Mouse (Mus musculus) kidney, adult 2 months (tissue): ENCODE measurements at regions not wholly inside any gene's neighbourhood (a gene's known extent, or its start where the extent isn't known, plus 50 kb on each side); places are given as distances from the start of the nearest gene placed in this dataset.
"Not testable (repeated sequence)": the region's sequence is repeated elsewhere in the genome, so short reads cannot be mapped to it uniquely, and the experiment has no call there.

Source experiments
- DNase-seq: peaks from one replicate; pipeline ENCODE4 v3.0.0; 2021
- H3K27ac ChIP-seq: fragments of 200-500 bp; 2 replicates; pipeline ENCODE4 v1.5.1; 2012; ENCODE audit warnings: low read depth, low read length, control low read depth, inconsistent platforms; ENCODE audit not compliant: insufficient read depth
- H3K27me3 ChIP-seq: fragments of 200-500 bp; replicated peaks from 2 replicates; pipeline ENCODE4 v1.6.1; 2012; ENCODE audit warnings: mild to moderate bottlenecking, moderate library complexity, low read length, inconsistent platforms; ENCODE audit not compliant: control insufficient read depth, insufficient read depth
- H3K36me3 ChIP-seq: fragments of 200-500 bp; 2 replicates; pipeline ENCODE4 v1.6.1; 2012; ENCODE audit warnings: mild to moderate bottlenecking, moderate library complexity, low read length, inconsistent platforms; ENCODE audit not compliant: control insufficient read depth, insufficient read depth
- H3K4me1 ChIP-seq: fragments of 200-500 bp; 2 replicates; pipeline ENCODE4 v1.6.1; 2011; ENCODE audit warnings: low read length; ENCODE audit not compliant: control insufficient read depth, insufficient read depth
- H3K4me3 ChIP-seq: fragments of 200-500 bp; 2 replicates; pipeline ENCODE4 v1.5.1; 2011; ENCODE audit warnings: mild to moderate bottlenecking, low read depth, low read length, control low read depth; ENCODE audit not compliant: insufficient read depth
- CTCF ChIP-seq: fragments of 200-500 bp; conservative IDR thresholded peaks from 2 replicates; pipeline ENCODE4 v1.5.1; 2011; ENCODE audit warnings: low read depth, mild to moderate bottlenecking, control low read depth, low read length, moderate library complexity, mixed read lengths; ENCODE audit not compliant: insufficient read depth, insufficient read length
- POLR2A ChIP-seq: fragments of 200-500 bp; IDR thresholded peaks from one replicate; pipeline ENCODE4 v1.6.1; 2011; ENCODE audit warnings: low read depth, low read length, control low read depth
- WGBS: fragments of 180-500 bp; shearing (Covaris S2); methylation state at CpG from one replicate; pipeline ENCODE4 v1.1.7; 2018; 5-methylcytosine and 5-hydroxymethylcytosine counted together

GRCm38 (mm10) chr9:5708482-5708881, 363.3 kb downstream of the Casp12 start:
- no peak overlapping the region for H3K27ac ChIP-seq
- DNase-seq = peak; percentile 23
- H3K4me1 ChIP-seq = no peaks in the 10 kb centered on the region
- TF ChIP-seq POLR2A = no peak
- TF ChIP-seq CTCF = no peak
- 45% methylated on average over 3 of the region's 3 CpGs for WGBS
- H3K36me3 ChIP-seq = no peaks in the 10 kb centered on the region
- no peaks in the 10 kb centered on the region for H3K27me3 ChIP-seq
- H3K4me3 ChIP-seq = no peak overlapping the region

DNA sequence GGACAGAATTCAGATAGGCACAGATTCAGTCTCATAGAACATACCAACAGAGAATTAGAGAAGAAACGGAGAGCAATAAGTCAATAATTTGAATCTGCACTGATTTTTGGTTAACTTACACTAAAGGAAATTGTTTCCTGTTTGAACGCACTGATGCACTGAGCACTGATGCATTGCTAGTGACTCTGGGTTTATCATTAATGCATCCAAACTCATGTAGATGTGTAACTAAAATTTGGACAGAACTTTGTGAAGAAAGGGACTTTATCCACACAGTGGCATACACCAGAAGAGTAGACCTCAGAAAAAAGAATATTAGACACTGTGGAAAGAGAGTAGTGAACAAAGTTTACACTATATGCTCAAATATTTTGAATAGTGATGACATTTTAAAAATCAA, 364.2 kb downstream of the Casp12 start:
- H3K36me3 ChIP-seq = no peaks in the 10 kb centered on the region
- no peak overlapping the region for H3K27ac ChIP-seq
- TF ChIP-seq CTCF (no peak), POLR2A (no peak)
- peak; percentile 65 for DNase-seq
- no peaks in the 10 kb centered on the region for H3K27me3 ChIP-seq
- 38% methylated on average over 2 of the region's 2 CpGs for WGBS
- H3K4me1 ChIP-seq = no peaks in the 10 kb centered on the region
- H3K4me3 ChIP-seq = no peak overlapping the region

DNA sequence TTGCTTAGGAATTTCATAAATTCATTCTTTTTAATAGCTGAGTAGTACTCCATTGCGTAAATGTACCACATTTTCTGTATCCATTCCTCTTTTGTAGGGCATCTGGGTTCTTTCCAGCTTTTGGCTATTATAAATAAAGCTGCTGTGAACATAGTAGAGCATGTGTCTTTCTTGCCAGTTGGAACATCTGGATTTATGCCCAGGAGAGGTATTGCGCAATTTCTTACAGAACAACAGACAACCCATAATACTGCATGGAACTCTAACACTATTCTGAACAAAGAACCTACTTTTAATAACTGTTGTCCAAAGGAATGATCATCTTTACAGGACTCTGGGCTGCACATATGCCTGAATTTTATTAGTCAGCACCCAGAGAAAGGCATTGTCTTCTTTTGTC, 373.4 kb downstream of the Casp12 start:
- H3K4me1 ChIP-seq, H3K36me3 ChIP-seq, H3K27ac ChIP-seq, H3K4me3 ChIP-seq, H3K27me3 ChIP-seq: not testable (repeated sequence)
- 89% methylated on average over 2 of the region's 2 CpGs for WGBS
- peak; percentile 19 for DNase-seq

DNA sequence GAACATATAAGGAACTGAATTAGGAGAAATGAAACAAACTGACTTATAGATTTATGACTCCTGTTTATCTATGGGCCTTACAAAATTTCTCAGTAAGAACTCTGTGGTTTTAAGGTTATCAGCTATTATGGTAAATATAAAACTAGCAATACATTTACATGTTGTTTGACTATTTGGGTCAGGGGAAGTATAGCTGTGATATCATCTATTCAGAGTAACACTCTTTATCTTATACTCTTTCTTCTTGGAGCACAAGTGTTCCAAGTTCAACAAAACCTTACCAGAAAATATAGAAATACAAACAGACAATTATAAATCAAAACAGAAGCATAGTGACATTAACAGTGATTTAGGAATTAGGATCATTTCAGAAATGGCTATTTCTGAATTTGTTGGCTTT, 383.6 kb downstream of the Casp12 start:
- no peak for DNase-seq
- Histone ChIP-seq H3K4me1 (no peaks in the 10 kb centered on the region), H3K27me3 (no peaks in the 10 kb centered on the region), H3K36me3 (no peaks in the 10 kb centered on the region), H3K4me3 (no peak overlapping the region), H3K27ac (no peak overlapping the region)
- TF ChIP-seq CTCF (no peak), POLR2A (no peak)

GRCm38 (mm10) chr9:5752686-5753301, 407.6 kb downstream of the Casp12 start:
- TF ChIP-seq POLR2A = no peak
- no peak for TF ChIP-seq CTCF
- H3K4me3 ChIP-seq = no peak overlapping the region
- no peaks in the 10 kb centered on the region for H3K36me3 ChIP-seq
- no peaks in the 10 kb centered on the region for H3K4me1 ChIP-seq
- H3K27ac ChIP-seq = no peak overlapping the region
- no peak for DNase-seq
- H3K27me3 ChIP-seq = no peaks in the 10 kb centered on the region

GRCm38 (mm10) chr9:5753785-5754184, 408.6 kb downstream of the Casp12 start:
- H3K4me1 ChIP-seq = no peaks in the 10 kb centered on the region
- H3K27me3 ChIP-seq = no peaks in the 10 kb centered on the region
- H3K27ac ChIP-seq = no peak overlapping the region
- DNase-seq = no peak
- H3K36me3 ChIP-seq = no peaks in the 10 kb centered on the region
- WGBS = 90% methylated on average over 3 of the region's 3 CpGs
- TF ChIP-seq CTCF (no peak), POLR2A (no peak)
- no peak overlapping the region for H3K4me3 ChIP-seq

DNA sequence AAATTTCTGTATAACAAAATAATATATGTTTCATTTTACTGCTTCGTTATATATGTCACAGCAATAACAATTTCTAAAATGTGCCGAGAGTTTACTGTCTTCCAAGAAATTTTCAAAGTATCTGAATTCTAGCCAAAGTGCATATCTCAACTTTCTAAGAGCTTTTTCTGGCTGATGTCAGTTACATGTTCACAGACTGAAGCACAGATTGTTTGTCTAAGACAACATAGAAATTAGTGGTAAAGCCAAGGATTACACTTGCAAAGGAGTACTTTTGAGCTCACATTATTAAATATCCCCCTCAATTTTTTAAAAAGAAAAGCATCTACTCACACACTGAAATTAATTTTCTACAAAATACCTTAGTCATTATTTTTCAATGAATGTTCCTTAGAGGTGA, 407.2 kb upstream of the Pdgfd start:
- no peak for DNase-seq
- Histone ChIP-seq H3K4me1 (no peaks in the 10 kb centered on the region), H3K36me3 (no peaks in the 10 kb centered on the region), H3K27me3 (no peaks in the 10 kb centered on the region), H3K27ac (no peak overlapping the region), H3K4me3 (no peak overlapping the region)
- TF ChIP-seq POLR2A (no peak), CTCF (no peak)
- WGBS = 78% methylated on average over 2 of the region's 2 CpGs

GRCm38 (mm10) chr9:5769927-5770326, 398.5 kb upstream of the Pdgfd start:
- DNase-seq = no peak
- no peak overlapping the region for H3K4me3 ChIP-seq
- H3K27ac ChIP-seq = no peak overlapping the region
- H3K4me1 ChIP-seq = no peaks in the 10 kb centered on the region
- no peak for TF ChIP-seq POLR2A
- WGBS = 87% methylated on average over 2 of the region's 2 CpGs
- no peaks in the 10 kb centered on the region for H3K27me3 ChIP-seq
- H3K36me3 ChIP-seq = no peaks in the 10 kb centered on the region
